Mouse (Mus musculus): ENCODE data around the gene Bhlha15. TPM values are rescaled to one million over a fixed set of nuclear protein-coding genes. Genes with fewer than 3 reads are reported as not detected.
A peak's percentile ranks its signal among the peaks of the same experiment; 100 is the strongest.

Gene Bhlha15
- total RNA-seq (2021), result not detected
- long read RNA-seq, experiment 1, result 0 reads
- long read RNA-seq, experiment 2, result 0 reads

DNA sequence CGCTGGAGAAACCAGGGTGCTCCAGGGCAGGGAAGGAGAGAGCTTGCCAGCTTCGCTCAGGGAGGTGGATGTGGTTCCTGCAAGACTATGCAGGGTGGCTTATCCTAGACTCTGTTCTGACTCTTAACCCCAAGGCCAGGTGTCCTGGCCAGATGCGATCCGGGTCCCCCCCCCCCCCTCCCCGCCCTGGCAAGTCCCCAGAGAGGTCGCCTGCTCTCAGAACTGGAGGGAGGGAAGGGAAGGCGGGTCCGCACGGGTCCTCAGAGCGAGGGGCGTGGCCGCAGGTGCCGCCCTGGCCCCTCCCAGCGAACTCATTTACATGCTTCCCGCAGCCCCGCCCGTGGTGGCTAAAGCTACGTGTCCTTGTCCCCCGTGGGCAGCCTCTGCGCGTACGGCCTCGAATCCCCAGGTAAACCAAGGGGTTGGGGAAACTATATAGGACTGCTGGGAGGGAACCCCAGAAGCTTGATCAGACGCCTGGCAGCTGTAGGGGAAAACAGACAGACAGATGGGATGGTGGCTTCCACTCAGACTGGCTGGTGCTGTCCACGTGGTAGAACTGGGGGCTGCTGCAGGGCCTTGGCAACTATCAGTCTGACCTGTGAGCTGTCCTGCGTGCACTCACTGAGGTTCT is at the start of gene Bhlha15:
Gene Bhlha15 (plus strand): TSS at position 337 of the 634 bp plus-strand sequence.
- intact Hi-C loops (cut with DNase I; ENCODE audit: low total_unique reads), result no loop called here
- no peak for DNase-seq

DNA sequence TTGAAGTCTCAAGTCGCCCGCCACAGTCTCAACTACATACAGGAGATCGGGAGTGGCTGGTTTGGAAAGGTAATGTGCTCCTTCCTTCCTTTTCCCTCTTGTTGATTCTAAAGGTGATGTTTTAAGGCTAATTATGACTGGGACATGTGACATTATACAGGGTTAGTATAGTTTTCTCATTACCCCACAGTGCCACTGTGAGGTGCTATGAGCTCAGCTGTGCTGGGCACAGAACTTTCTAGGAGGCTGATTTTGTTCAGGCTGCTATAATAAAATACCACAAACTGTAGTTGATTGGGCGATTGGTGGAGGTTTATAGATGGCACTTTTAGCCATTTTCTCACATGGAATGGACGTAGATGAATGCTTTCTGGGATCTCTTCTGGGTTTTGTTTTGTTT is 46.6 kb upstream of the Bhlha15 start:
- intact Hi-C loops (cut with DNase I; ENCODE audit: low total_unique reads), result no loop called here
- DNase-seq, result no peak

DNA sequence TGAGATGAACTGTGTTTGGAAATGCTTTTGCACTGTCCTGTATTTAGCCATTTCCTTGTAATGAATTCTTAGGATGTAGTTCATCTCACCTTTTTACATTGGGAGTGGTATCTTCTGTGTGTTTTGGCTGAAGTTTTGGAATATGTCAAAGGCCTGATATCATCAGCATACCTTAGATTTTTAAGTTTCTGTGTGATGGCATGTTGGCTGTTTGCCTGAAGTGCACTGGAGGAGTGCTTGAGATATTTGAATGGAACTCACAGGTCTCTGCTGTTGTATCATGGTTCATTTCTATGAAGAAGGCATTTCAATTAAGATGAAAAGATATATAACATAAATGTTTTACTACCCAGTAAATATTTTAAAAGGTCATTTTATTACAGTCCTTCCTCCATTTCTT is 43.2 kb upstream of the Bhlha15 start:
- no peak for DNase-seq
- intact Hi-C loops (cut with DNase I; ENCODE audit: low total_unique reads), result no loop called here

DNA sequence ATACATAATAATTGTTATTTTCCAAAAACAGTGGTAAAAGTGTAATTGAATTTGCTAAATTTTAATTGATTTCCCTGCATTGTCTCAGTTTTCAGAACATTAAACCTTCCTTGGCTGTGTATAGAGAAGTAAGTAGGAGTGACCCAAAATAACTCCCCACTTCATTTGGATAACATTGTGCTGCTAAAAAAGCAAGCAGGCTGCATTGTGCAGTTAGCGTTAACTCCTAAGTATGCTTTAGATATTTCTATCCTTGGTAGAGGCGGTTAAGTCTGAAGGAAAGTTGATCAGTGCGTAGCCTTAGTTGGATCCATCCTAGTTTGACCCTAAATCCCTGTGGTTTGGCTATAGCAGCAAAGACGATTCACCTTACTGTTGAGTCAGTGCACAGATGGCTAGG is 40.6 kb upstream of the Bhlha15 start:
- intact Hi-C loops (cut with DNase I; ENCODE audit: low total_unique reads), result no loop called here

DNA sequence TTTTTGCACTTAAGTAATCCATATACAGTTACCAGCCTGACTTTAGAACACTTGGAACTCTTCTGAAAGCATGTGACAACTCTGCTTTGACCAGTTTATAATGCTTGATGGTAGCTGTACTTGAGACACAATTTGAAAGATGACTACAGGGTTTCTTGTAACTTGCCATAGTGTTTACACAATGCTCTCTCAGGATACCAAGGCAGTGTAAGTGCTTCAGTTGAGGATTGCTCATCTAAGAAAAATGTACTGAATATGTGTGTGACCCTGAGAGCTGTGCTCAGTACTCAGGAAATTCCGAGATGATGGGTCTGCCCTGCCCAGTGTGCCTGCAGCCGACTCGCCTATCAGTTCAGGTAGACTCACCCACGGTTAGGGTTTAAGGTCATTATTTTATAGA is 38.8 kb upstream of the Bhlha15 start:
- no peak for DNase-seq

More for the DNA sequence above, 40.6 kb upstream of the Bhlha15 start:
- DNase-seq, result no peak

DNA sequence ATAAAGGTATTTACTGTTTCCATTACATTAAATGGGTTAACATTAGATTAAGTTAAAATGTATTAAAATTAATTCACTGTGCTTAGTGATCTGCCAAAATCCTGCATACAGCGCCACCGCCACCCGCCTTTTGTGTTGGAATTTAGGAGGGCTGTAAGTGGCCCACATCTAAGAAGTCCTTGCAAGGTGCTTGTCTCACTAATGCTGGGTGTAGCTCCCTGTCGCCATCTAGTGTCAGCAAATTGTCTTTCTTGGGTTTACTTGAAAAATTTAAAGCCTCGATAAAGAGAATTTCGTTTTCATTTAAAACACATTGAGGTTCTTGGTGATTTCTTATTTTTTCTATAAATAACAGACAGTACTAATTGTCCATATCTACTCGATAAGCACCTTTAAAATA is 35.6 kb upstream of the Bhlha15 start:
- intact Hi-C loops (cut with DNase I; ENCODE audit: low total_unique reads), result loop anchor here (5.0 kb wide), 2 partner anchors 57 to 112 kb away; no protein-coding TSS in a partner anchor
- DNase-seq, result peak; percentile 24

More for the DNA sequence above, 38.8 kb upstream of the Bhlha15 start:
- intact Hi-C loops (cut with DNase I; ENCODE audit: low total_unique reads), result loop anchor here (5.0 kb wide), 2 partner anchors 54 to 109 kb away; no protein-coding TSS in a partner anchor

DNA sequence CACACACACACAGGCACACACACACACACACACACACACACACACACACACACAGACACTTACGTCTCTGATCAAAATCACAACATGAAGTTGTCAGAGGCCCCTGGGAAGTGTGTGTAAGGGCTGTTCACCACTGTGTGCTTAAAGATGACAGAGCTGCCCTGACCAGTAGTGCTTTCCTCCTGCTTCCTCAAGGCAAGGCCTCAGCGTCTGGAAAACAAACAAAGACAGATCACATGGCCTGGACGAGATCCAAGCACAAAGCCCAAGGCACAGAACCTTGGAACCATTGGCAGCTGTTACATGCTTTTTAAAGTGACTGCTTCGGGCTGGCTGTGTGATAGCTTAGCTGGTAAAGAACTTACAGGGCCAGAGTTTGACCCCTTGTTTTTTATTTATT is 31.5 kb upstream of the Bhlha15 start:
- intact Hi-C loops (cut with DNase I; ENCODE audit: low total_unique reads), result no loop called here
- peak; percentile 66 for DNase-seq

DNA sequence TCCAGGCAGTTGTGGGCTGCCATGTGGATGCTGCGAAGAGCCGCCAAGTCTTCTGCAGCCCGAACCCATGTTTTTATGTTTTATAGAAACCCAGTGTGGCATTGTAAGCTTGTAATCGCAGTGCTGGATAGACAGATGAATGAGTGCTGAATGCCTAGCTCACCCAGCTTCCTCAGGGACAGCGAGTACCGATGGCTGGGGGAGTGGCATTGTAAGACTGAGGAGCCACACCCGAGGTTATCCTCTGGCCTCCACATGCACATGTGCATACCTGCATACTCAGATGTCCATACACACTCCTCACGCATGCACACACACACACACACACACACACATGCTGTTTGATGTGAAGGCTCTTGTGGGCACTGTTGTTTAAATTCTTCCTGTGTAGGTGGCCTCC is 30.9 kb upstream of the Bhlha15 start:
- intact Hi-C loops (cut with DNase I; ENCODE audit: low total_unique reads), result no loop called here
- DNase-seq, result no peak

DNA sequence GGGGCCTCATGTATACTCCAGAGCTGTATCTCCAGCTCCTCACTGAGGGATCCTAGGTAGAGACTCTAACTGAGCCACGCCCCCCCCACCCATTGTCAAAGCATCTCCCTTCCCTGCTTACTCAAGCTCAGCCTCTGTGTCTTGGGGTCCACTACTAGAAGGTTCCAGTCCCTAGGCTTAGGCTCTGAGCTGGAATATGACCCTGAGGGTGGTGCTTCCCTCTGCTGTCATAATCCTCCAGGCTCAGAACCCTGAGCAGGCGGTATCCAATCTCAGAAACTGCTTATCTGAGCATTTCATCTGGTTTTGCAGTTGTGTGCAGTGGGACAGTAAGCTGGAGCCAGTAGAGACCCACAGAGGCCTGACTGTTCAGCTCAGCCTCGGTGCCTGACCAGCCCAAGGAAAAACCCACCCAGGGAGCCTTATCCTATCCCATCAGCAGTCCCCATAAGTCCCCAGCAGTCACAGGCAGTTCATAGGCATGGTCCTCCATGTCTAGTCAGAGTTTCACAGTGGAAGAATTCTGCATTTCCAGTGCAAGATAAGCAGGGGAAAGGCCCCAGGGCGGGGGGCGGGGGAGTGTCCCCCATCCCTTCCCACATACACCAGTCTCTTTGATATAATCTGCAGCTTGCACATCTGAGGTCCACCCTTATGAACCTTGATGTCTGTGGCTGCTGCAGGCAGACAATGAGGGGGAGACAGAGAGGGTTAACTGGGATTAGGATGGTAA is 27.8 kb upstream of the Bhlha15 start:
- intact Hi-C loops (cut with DNase I; ENCODE audit: low total_unique reads), result no loop called here

DNA sequence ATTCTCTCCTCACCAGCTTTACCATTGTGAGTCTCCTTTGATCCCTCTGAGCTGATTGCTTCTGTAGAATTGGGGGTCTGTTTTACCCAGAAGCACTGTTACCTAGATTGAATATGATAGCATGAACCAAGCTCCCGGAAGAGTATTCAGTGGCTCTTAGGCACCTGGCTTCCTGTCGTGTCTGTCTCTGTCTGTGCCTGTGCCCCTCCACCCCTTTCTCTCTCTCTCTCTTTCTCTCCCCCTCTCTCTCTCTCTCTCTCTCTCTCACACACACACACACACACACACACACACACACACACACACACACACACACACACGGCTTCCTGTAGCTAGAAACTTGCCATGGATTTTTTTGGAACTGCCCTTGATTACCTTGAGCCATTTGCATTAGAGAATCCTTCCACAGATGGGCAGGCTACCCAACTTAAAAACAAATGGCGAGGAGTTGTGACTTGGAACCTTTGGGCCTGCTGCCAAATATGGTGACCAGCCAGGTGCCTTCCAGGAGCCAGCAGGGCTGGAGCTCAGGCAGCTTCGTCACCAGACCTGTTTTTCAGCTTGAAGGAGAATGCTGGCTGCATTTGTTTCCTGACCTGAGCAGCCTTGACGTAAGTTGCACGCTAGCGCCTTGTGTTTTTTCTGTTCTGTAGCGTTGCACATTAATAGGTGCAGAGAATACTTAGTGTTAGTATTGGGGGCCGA is 27.1 kb upstream of the Bhlha15 start:
- intact Hi-C loops (cut with DNase I; ENCODE audit: low total_unique reads), result no loop called here
- DNase-seq, result no peak

More for the DNA sequence above, 27.8 kb upstream of the Bhlha15 start:
- no peak for DNase-seq

DNA sequence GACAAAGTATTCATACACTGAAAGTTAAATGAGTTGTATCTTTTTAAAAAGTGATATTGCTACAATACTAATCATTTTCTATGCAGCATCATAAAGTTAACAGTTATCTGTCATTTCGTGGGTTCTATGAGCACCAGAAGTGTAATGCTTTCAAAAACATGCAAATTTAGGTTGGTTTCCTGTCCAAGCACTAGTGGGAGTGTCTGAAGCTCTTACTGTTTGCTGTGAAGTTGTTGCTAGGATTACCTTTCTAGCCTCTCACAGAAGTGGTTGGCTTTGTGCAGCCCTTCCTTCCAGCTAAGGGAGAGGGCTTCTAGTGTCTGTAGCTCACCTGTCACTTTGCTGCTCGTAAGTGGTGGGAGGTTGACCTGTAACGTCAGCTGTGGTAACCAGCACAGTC is 24.3 kb upstream of the Bhlha15 start:
- DNase-seq, result no peak
- intact Hi-C loops (cut with DNase I; ENCODE audit: low total_unique reads), result no loop called here

DNA sequence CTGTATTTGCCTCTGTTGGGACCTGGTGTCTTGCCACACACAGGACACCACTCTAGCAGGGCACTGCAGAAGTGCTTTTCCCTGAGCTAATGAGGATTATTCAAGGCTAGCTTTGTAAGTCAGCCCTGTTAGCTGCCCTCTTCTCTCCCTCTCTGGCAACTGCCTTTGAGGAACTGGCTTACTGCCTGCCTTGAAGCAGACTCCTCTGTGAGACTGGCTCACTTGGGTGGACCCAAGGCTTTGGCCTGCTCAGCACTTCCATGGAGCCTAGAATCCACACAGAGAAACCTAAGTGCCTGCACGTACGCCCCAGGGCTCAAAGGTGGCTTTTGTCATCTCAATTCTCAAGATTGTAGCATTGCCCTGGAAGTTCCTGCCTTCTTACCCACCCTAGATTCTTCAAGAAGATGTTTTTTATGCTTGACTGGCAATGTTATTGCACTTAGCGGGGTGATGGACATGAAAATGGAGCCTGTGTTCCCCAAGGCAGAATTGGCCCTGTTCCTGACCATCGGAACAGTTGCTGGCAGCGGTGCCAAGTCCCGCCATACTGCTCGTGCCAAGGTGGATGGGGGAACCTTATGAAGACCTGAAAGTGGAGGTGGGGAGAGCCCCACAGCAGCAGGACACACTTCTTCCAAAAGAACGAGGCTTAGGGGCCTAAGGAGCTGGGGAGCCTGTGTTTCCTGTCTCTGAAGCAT is 20.7 kb upstream of the Bhlha15 start:
- intact Hi-C loops (cut with DNase I; ENCODE audit: low total_unique reads), result no loop called here
- DNase-seq, result no peak

DNA sequence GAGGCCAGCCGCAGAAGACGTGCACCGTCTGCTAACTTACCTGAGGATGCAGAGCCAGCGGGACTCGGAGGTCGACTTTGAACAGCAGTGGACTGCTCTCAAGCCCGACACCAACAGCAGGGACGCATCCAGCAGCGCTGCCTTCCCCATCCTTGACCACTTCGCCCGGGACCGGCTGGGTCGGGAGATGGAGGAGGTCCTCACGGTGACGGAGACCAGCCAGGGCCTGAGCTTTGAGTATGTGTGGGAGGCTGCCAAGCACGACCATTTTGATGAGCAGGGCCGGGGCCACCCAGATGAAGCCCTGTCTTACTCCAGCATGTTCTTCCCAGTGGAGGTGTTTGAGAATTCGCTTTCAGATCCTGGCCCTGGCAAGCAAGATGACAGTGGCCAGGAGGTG is 16.4 kb upstream of the Bhlha15 start:
- DNase-seq, result no peak
- intact Hi-C loops (cut with DNase I; ENCODE audit: low total_unique reads), result no loop called here

DNA sequence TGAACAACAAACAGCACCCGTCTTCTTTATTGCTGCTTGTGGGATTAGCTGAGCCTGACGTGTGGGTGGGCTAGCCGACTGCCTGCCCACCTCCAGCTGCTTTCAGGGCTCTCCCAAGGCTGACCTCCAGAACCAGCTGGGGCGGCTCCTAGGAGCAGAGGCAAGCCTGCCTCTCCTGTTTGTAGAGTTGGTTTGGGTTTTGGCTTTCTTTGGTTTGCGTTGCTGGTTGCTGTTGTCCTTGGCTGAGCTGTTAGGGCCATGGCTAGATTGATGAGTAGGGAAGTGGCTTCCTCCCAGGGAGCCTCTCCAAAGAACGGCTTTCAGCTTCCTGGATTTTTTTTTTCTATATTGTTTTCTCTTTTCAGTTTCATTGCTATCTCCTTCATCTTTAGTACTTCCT is 11.9 kb upstream of the Bhlha15 start:
- intact Hi-C loops (cut with DNase I; ENCODE audit: low total_unique reads), result no loop called here
- DNase-seq, result no peak

DNA sequence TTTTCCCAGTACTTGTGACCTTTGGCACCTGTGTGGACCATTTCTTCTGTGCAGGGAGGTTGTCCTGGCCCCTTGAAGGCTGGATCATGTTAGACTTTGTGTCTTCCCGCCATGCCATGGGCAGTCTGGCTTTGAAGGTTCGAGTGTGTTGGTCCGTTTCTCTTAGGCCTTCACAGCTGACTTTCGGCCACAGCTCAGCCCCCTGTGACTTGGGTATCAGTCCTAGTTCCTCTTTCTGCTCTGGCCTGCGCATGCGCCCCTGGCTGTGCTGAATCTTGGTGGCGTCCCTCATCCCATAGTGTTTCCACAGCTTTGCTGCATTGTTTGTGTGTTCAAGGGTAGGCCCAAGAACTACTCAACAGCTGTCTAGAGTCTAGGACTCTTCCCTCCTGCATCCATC is 8.8 kb upstream of the Bhlha15 start:
- DNase-seq, result no peak
- intact Hi-C loops (cut with DNase I; ENCODE audit: low total_unique reads), result no loop called here

DNA sequence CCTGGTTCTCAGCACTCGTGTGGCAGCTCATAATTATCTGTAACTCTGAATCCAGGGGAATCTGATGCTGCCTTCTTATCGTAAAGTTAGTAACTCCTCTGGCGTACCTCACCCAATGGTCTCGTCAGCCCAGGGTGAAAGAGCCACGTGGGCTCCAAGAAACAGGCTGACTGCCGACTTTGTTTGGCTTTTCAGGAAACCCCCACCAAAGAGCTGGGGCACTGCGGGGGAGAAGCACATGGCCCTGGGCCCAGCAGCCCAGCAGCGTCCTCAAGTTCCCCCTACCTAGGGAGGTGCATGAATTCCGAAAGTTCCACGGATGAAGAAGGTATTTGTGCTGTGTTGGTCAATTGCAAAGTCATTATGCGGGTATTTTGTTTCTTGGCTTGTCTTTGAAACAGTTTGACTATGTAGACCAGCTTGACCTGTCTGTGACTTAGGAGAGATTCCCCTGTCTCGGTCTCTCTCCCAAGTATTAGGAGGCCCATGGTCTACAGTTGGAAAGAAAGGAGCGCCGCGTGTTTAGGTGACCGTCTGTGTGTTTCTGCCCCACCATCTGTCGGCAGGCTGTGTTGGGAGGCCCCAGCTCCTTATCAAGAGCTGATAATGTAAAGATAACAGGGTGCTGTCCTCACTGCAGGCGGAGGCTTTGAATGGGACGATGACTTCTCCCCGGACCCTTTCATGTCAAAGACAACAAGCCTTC is 7.4 kb upstream of the Bhlha15 start:
- intact Hi-C loops (cut with DNase I; ENCODE audit: low total_unique reads), result no loop called here
- no peak for DNase-seq

DNA sequence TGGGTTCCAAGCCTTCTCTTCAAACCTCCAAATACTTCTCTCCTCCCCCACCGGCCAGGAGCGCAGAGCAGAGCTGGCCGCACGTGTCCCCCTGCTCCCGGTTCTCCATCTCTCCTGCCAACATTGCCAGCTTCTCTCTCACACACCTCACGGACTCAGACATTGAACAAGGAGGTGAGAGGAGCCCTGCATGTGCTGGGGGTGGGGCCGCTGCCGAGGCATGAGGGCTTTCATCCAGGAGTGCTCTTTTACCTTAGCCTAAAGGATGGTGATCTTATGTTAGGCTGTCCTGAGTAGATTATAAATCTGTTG is 6.9 kb upstream of the Bhlha15 start:
- intact Hi-C loops (cut with DNase I; ENCODE audit: low total_unique reads), result no loop called here

DNA sequence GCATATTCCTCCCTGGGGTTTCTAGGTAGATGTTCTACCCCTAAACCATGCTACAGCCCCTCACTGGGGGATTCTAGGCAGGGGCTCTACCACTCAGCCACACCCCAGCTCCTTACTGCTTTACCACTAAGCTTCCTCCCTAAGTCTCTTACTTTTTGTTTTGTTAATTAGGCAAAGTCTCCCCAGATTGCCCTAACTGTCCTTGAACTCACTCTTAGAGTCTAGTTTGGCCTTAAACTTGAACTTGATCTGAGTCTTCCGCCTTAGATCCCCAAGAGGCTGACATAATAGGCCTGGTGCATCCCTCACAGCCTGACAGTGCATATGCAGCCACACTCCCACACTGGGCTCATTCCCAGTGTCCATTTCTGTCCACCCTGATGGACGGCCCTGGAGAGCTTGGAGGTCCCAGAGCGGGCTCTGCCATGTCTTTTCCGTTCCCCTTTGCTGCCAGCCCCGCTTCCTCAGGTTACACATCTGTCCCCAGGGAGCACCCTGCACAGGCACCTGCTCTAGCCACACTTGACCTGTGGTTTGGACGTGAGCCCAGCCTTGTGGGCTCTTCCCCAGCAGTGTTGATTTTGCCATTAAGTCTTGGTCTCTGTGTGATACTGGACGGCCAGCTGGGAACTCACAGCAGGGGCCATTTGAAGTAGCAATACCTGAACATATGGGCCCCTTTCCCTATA is 6.3 kb upstream of the Bhlha15 start:
- intact Hi-C loops (cut with DNase I; ENCODE audit: low total_unique reads), result no loop called here
- DNase-seq, result peak; percentile 58

More for the DNA sequence above, 6.9 kb upstream of the Bhlha15 start:
- no peak for DNase-seq
